Mouse (Mus musculus) kidney, embryonic 14.5 days (tissue): ENCODE measurements around the gene Hectd4. TPM values are rescaled to one million over a fixed set of nuclear protein-coding genes. Genes with fewer than 3 reads are reported as not detected.

Source experiments
- ATAC-seq: fragments of 200-750 bp; cut with Nextera tagmentation; 2 replicates; pipeline ENCODE4 v1.8.0; 2017; ENCODE audit warnings: moderate number of reproducible peaks, mild to moderate bottlenecking, moderate TSS enrichment, moderate library complexity; ENCODE audit not compliant: low FRiP score, low TSS enrichment
- H3K27ac ChIP-seq: fragments of 300-500 bp; sonication (generic); 2 replicates; pipeline ENCODE4 v1.5.1; 2014; ENCODE audit warnings: low read depth, mild to moderate bottlenecking, low read length, moderate library complexity, mixed read lengths
- H3K27me3 ChIP-seq: fragments of 300-500 bp; sonication (generic); 2 replicates; pipeline ENCODE4 v1.6.1; 2014; ENCODE audit warnings: mild to moderate bottlenecking, low read length; ENCODE audit not compliant: control insufficient read depth, insufficient read depth
- H3K36me3 ChIP-seq: fragments of 300-500 bp; sonication (generic); 2 replicates; pipeline ENCODE4 v1.6.1; 2014; ENCODE audit warnings: low read length, mixed read lengths; ENCODE audit not compliant: control insufficient read depth, insufficient read depth
- H3K4me1 ChIP-seq: fragments of 300-500 bp; sonication (generic); 2 replicates; pipeline ENCODE4 v1.6.1; 2014; ENCODE audit warnings: low read length, mixed read lengths; ENCODE audit not compliant: control insufficient read depth, insufficient read depth
- H3K4me2 ChIP-seq: fragments of 300-500 bp; sonication (generic); replicated peaks from 2 replicates; pipeline ENCODE4 v1.6.1; 2014; ENCODE audit warnings: low read depth, mild to moderate bottlenecking, low read length
- H3K4me3 ChIP-seq: fragments of 300-500 bp; sonication (generic); 2 replicates; pipeline ENCODE4 v1.5.1; 2014; ENCODE audit warnings: mild to moderate bottlenecking, low read length
- H3K9ac ChIP-seq: fragments of 300-500 bp; sonication (generic); 2 replicates; pipeline ENCODE4 v1.6.1; 2014; ENCODE audit warnings: low read depth, mild to moderate bottlenecking, low read length, moderate library complexity
- H3K9me3 ChIP-seq: fragments of 300-500 bp; sonication (generic); 2 replicates; pipeline ENCODE4 v1.6.1; 2016; ENCODE audit warnings: low read length; ENCODE audit not compliant: control insufficient read depth
- WGBS: fragments of 180-500 bp; shearing (Covaris S2); extraction: QIAGEN DNeasy Blood & Tissue Kit; methylation state at CpG from one replicate; pipeline ENCODE4 v1.1.7; 2014; 5-methylcytosine and 5-hydroxymethylcytosine counted together
- polyA plus RNA-seq: library from polyadenylated mRNA; unstranded; fragments of >200 nt; fragmentation: Nextera tagmentation; extraction: Ambion mirVana; gene quantifications from 2 replicates; pipeline ENCODE4 v1.2.1, GENCODE M21; 2014

Gene Hectd4
- polyA plus RNA-seq, 1 experiment from 2014 or later, result 8.0 TPM

GRCm38 (mm10) chr5:121383857-121384756, 164.1 kb downstream of the Hectd4 start:
- H3K27ac ChIP-seq, result no peak overlapping the region

DNA sequence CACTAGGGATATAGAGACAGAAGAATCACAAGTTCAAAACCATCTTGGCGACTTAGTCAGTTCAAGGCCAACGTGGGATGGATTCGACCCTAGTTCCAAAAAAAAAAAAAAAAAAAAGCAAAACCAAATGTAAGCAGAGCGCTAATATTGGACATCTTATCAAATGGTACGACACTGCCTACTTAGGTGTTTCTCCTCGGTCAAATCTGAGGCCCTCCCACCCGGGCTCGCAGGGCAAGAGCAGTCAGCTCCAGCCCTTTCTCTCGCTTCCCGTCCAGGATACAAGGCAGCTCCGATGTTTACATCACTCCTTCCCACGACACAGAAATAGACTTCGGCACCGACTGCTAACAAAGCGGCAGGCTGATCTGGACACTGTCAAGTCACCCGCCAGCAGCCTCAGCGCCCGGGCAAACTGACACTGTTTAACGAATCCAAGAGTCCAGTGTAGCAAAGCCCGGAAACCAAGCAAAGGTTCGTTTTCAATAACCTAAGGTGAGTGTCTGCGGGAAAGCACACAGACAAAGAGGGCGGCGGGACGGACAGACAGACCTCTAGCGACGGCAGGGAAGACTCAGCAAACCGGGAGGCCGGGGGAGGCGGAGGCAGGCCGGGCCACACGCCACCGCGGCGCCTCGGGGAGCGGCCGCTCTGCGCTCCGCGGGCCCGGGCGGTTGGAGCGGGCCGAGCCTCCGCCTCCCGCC, 164.9 kb downstream of the Hectd4 start:
- no peaks in the 10 kb centered on the region for H3K4me1 ChIP-seq
- peaks cover 16% of the 10 kb centered on the region for H3K36me3 ChIP-seq
- H3K9me3 ChIP-seq, result 0 out of 2 replicates have a peak, but pooled peaks cover 2% of the 10 kb centered on the region
- H3K4me2 ChIP-seq, result peak overlapping the region; percentile 68
- ATAC-seq, result peak; percentile 74
- H3K9ac ChIP-seq, result peak overlapping the region; percentile 76
- no peaks in the 10 kb centered on the region for H3K27me3 ChIP-seq
- H3K27ac ChIP-seq, result peak overlapping the region; percentile 48; the same call in 1 of the 2 replicates
- peak overlapping the region; percentile 80 for H3K4me3 ChIP-seq
- WGBS, result 3% methylated on average over 38 of the region's 47 CpGs

More at GRCm38 (mm10) chr5:121383857-121384756, 164.1 kb downstream of the Hectd4 start:
- peak overlapping the region; percentile 80; the same call in 1 of the 2 replicates for H3K4me3 ChIP-seq
- peak overlapping the region; percentile 68 for H3K4me2 ChIP-seq
- H3K4me1 ChIP-seq, result no peaks in the 10 kb centered on the region
- ATAC-seq, result no peak
- H3K9ac ChIP-seq, result peak overlapping the region; percentile 76; the same call in 1 of the 2 replicates
- peaks cover 23% of the 10 kb centered on the region for H3K36me3 ChIP-seq
- H3K27me3 ChIP-seq, result no peaks in the 10 kb centered on the region
- WGBS, result 53% methylated on average over 10 of the region's 10 CpGs
- H3K9me3 ChIP-seq, result 0 out of 2 replicates have a peak, but pooled peaks cover 2% of the 10 kb centered on the region

- Histone ChIP-seq H3K9me3 (0 out of 2 replicates have a peak, but pooled peaks cover 2% of the 10 kb centered on the region), H3K27me3 (no peaks in the 10 kb centered on the region), H3K27ac (peak within 1 kb of the TSS; percentile 48; the same call in 1 of the 2 replicates), H3K36me3 (peaks cover 14% of the 10 kb centered on the region), H3K4me2 (peak within 1 kb of the TSS; percentile 68), H3K4me3 (peak within 1 kb of the TSS; percentile 80), H3K4me1 (no peaks in the 10 kb centered on the region), H3K9ac (peak within 1 kb of the TSS; percentile 76)
- under 1% methylated on average over 37 of the region's 45 CpGs for WGBS
- ATAC-seq, result peak; percentile 97
These were observed 165.6 kb downstream of the Hectd4 start, which contains the start of gene Trafd1 for GRCm38 (mm10) chr5:121385461-121386119. Trafd1 (minus strand) TSS chr5:121385632.

GRCm38 (mm10) chr5:121386120-121386909, 166.3 kb downstream of the Hectd4 start:
- Histone ChIP-seq H3K9ac (peak overlapping the region; percentile 37; the same call in 1 of the 2 replicates), H3K27me3 (no peaks in the 10 kb centered on the region), H3K9me3 (no peaks in the 10 kb centered on the region), H3K27ac (no peak overlapping the region), H3K4me3 (peak overlapping the region; percentile 80), H3K36me3 (peaks cover 10% of the 10 kb centered on the region), H3K4me1 (no peaks in the 10 kb centered on the region), H3K4me2 (peak overlapping the region; percentile 68)
- no peak for ATAC-seq
- 38% methylated on average over 22 of the region's 22 CpGs for WGBS

- H3K27ac ChIP-seq, result no peak overlapping the region
- no peaks in the 10 kb centered on the region for H3K27me3 ChIP-seq
- H3K4me2 ChIP-seq, result no peak overlapping the region
- H3K9me3 ChIP-seq, result no peaks in the 10 kb centered on the region
- H3K4me3 ChIP-seq, result no peak overlapping the region
- 0 out of 2 replicates have a peak overlapping the region, but pooled peaks have one; percentile 2 for H3K9ac ChIP-seq
- no peak for ATAC-seq
- 64% methylated on average over 4 of the region's 4 CpGs for WGBS
- H3K4me1 ChIP-seq, result no peaks in the 10 kb centered on the region
- peaks cover 6% of the 10 kb centered on the region; the same call in 1 of the 2 replicates for H3K36me3 ChIP-seq
These were observed 167.1 kb downstream of the Hectd4 start for GRCm38 (mm10) chr5:121387126-121387525.

DNA sequence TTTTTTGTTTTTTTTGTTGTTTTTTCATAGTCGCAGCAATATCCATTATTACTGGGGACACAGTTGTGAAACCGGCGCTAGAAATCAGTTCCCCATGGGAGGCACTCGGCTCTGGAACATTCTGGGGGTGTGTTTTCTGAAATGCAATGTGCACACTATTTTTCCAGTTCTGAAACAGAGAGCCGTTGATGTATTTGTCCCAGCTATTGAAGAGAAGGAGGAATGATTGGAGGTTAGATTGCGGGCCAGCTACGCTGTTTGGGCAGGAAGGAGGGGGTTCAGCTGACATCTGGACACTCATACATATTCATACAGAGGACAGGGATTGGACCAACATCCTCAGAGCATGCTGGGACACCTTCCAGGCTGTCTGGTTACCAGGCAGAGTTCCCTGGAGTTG, 169.1 kb downstream of the Hectd4 start:
- 66% methylated on average over 7 of the region's 7 CpGs for WGBS
- no peaks in the 10 kb centered on the region for H3K36me3 ChIP-seq
- H3K4me2 ChIP-seq, result no peak overlapping the region
- H3K4me3 ChIP-seq, result no peak overlapping the region
- H3K27ac ChIP-seq, result no peak overlapping the region
- no peaks in the 10 kb centered on the region for H3K4me1 ChIP-seq
- no peaks in the 10 kb centered on the region for H3K27me3 ChIP-seq
- H3K9ac ChIP-seq, result no peak overlapping the region
- ATAC-seq, result no peak
- no peaks in the 10 kb centered on the region for H3K9me3 ChIP-seq

DNA sequence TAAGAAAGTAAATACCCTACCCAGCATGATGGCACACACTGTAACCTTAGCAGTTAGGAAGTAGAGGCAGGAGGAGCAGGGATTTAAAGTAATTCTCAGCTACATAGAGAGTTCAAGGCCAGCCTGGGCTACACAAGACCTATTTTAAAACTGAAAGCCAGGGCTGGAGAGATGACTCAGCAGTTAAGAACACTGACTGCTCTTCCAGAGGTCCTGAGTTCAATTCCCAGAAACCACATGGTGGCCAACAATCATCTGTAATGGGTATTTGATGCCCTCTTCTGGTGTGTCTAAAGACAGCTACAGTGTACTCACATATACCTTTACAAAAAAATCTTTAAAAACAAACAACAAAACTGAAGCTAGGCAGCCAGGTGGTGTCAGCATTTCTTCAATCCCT, 169.7 kb downstream of the Hectd4 start:
- Histone ChIP-seq H3K27me3 (no peaks in the 10 kb centered on the region), H3K4me3 (no peak overlapping the region), H3K36me3 (no peaks in the 10 kb centered on the region), H3K9ac (no peak overlapping the region), H3K9me3 (no peaks in the 10 kb centered on the region), H3K4me2 (no peak overlapping the region), H3K27ac (no peak overlapping the region), H3K4me1 (no peaks in the 10 kb centered on the region)
- no peak for ATAC-seq
